Mouse (Mus musculus): ENCODE measurements around the gene Mtor.

- TF ChIP-seq CTCF (conservative IDR thresholded peaks at IDR 0.05; ENCODE audit: insufficient read depth, insufficient read length, low read depth, low read length) (0 out of 2 replicates have a peak, but pooled peaks have one; percentile 2), POLR2A (IDR thresholded peaks at IDR 0.05; ENCODE audit: low read depth, low read length) (no peak)
Measured at GRCm38 (mm10) chr4:148444250-148444967, 4.0 kb upstream of the Mtor start, which contains the start of gene Ubiad1.

All from kidney, adult 2 months (tissue).